Mouse (Mus musculus) left cerebral cortex, adult 11 months (tissue): ENCODE data around the gene Zfp618.

Experiments
- DNase-seq: peaks from one replicate; pipeline ENCODE4 v3.0.0; 2022; ENCODE audit warnings: low spot score

The Zfp618 gene

DNA sequence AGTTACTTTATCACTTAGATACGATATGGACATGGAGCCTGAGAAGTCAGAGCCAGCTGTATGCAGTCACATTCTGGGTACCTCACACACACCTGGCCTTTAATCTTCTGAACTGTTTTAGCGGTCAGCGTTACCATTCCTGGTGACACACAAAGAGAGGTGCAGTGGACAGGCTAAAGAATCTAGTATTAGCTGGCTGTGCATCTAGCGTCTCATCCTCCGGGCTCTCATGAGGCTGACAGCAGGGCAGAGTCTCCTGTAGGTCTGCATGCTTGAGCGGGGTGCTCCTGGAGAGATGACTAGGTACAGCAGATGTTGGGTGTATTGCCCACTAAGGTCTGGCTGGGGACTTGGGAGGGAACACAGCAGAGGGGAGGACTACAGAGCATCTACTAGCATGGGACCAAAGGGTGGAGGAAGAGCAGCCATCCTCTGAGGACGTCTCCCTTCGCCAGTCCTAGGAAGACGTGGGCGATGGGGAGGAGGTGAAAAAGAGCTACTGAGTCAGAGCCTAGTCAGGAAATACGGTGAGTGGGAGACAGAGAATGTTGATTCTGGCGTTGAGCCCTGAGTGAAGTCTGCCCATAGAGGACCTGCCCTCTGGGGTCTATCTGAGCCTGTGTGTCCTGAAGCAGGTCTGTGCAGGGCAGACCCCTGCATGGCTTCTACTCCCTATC lies 103.3 kb downstream of the Zfp618 start:
- peak; percentile 26 for DNase-seq

DNA sequence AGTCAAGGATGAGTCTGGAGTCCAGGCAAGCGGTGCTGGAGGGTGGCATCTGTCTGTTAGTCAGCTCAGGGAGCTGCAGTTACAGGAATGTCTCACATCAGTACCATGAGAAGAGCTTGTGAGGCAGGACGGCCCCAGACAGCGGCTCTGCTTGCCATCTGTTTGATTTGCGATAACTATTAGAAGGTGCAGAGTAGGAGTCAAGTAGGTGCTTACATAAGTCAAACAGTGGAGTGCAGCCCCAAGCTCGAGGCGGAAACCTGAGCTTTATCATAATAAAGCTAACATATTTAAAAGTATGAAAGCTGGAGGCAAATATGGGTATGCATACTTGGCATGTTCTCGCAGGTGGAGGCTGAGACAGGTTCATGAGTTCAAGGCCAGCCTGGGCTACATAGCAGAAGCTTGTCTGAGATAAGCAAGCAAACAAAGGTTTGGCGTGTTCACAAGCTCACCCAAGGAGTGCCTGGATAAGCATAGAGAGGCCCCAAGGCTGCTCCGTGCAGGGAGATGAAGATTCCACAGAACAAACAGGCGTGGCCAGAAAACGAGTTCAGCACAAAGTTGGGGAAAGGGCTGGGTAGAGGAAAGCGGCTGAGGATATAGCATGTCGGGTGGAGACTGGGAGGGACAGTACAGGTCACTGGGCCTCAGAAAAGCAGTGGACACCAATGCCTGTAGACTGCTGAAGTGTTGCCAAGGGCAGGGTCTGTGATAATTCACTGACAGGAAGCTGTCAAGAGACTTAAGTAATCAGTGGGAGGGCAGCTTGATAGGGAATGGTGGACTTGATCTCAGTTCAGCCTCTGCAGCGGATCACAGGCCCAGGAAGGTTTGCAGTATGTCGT lies 106.3 kb downstream of the Zfp618 start:
- DNase-seq = no peak

DNA sequence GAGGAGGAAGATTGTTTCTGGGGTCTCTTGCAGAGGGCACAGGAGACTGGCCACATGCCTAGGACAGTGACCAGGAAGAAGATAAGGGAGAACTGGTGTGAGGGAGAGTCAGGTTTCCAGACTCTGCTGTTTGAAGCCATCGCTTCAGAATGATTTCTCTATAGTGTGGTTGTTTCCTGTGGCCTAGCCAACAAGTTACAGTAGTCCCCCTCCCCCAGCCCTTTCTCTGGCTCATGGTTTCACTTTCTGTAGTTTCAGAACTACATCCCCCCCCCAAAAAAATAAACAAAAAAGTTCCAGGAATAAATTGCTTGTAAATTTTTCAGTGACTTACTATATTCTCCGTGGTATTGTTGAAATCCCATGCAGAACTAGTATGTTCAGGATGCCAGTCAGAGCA lies 107.8 kb downstream of the Zfp618 start:
- DNase-seq = no peak

DNA sequence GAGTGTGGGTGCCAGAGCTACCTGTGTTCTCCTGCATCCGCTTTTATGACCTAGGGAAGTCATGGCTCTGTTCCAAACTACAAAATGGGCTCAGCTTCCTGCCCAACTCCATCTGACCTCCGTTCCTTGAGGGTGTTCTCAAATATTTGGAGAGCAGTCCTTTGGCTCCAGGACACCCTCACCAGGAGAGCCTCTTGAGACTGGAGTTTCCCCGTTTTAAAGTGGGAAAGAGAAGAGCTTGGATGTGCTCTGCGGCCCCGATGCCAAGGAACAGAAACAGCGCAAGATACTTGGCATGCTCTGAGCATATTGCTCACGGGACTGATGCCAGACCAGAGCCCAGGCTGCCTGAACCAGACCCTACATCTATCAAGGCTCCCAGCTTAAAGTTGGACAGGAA lies 113.8 kb downstream of the Zfp618 start:
- DNase-seq = no peak

DNA sequence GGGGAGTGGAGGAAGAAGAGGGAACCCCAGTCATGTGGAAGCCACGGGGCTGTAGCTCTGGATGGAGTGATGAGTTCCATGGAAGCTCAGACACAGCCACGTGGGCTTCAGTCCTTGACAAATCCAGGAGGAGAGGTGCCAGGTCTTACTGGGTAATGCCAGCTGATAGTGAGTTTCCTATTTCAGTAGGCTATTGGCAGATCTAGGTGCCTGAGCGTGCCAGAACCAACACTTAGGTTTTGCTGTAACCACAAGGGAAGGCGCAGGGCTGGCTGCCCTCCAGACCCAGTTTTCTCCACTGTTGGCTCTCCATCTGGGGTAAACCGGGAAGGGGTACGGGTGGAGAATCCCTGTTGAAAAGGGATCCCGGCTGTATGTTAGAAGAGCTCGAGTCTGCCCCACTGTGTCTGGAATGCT lies 119.1 kb downstream of the Zfp618 start:
- no peak for DNase-seq

DNA sequence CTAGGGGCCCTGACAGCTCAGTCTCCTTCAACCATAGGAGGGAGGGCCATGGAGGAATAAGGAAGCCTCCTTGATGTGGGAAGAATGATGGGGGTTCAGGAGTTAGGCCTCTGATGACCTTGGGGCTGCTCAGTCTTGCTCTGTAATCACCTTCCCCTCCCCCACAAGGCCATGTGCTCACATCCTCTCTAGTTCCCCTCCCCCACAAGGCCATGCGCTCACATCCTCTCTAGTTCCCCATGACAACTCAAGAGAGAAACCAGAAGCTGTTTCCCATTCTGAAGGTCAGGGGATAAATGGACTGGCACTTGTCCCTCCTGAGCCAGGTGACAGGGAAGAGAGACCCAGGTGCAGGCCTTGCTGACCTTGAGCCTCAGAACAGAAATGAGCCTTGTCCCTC lies 124.1 kb downstream of the Zfp618 start:
- no peak for DNase-seq

DNA sequence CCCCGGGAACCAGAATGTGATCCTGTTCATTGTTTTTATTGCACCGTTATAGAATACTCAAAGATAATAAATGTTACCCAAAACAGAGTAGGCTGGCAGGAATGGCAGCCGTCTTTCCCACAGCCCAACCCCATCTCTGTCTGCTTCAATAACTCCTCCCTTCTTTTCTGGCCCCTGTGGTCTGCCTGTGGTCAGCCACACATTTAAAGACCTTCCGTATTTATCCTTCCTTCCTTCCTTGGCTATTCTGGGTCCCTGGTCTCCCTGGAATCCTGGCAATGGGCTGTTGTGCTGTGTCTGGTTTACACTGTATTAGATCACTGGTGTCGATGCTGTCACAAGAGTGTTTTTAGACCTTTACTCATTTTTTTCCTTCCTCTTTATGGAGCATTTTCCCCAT lies 125.8 kb downstream of the Zfp618 start:
- no peak for DNase-seq

DNA sequence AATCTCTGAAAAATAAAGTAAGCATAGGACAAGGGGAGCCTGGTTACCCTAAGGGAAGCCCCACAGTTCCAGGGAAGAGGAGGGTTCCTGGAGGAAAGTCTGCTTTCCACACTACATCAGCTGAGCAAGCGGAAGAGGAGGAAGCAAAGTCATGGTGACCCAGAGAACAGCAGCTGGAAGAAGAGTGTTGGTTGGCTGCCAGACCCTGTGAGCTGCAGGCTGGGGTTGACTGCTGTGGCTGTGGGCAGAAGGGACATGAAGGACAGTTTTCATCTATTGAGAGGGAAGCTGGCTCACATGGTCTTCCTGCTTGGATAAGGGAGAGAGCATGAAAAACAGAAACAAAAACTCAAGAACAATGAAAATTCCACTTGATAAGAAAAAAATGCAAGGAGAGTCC lies 132.2 kb downstream of the Zfp618 start:
- DNase-seq = no peak

DNA sequence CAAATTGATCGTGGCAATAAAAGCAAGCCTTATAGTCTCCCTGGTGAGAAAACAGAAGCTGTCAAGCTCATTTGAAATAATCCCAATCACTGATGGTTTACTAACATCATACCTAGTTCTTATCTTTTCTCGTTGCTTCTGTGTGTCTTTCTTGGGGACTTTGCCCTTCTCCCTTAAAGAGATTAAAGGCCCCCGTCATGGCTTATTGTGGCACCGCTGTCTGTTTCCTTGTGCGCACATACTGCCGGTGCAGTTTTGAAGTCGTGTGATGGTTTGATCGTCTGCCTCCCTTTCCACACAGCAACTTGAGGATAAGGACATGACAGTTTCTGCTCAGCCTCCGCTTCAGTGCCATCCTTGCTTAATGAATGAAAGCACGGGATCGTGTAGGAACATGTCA lies 135.1 kb downstream of the Zfp618 start:
- no peak for DNase-seq

DNA sequence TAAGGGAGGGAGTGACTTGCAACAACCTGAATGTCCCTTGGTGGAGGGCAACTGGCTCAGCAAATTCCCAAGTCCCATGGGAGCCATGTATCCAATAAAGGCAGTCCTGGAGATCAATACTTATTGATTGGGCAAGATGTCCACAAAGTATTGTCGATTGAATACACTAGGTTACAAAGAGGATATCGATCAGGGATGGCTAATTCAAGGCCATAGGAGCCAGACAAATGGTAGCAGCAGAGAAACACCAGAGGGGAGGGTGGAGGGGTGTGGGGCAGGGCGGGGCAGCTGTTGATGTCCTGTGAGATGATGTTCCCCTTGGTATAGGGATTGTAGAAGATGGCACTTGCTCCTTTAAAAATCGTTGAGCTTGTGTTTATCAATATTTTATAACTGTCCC lies 136.7 kb downstream of the Zfp618 start:
- DNase-seq = no peak

DNA sequence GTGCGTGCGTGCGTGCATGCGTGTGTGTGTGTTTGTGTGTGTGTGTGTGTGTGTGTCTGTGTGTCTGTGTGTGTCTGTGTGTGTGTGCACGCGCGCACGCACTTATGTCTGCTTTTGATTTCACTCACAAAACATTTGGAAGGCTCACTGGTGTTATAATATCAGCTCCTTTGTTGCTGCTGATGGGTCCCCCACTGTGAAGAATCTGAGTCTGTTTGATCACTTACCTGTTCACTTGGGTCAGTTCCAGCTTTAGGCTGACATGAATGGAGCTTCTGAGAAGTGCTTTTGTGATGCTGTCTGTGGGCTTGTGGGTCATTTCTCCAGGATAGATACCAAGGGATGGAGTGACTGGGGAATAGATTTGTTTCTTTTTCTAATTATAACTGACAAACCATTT lies 140.3 kb downstream of the Zfp618 start:
- no peak for DNase-seq

DNA sequence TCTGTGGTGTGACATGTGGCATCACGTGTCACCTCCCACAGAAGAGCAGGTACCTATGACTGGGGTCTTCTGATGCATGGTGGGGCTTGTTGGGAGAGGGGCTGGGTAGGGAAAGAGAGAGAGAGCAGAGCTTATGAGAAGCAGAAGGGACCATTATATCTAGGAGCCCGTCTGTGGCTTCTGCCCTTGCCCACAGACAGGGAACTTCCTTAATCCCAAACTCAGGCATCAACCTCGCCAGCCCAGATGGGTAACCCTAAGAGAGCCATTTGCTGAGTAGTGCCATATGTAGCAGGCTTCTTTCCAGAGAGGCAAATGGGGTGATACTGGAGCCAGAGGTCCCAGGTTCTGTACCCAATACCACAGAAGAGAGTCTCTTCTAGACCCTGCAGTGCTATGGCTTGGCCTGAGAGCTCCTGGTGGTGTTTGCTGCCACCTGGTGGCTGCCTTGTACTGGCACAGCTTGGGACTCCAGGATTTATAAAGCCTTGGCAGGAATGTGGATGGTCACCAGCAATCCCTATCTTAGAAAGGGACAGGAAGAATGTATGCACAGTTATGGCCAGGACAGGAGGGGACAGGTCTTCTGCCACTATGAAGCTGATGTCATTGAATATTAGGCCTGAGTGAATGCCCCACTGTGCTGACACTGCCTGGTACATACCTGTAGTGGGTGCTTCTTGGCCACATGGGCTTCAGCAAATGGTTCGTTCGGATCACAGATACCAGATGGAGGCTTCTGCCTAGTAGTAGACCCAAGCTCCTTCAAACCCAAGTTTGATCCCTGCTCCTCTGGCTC lies 153.5 kb downstream of the Zfp618 start:
- peak; percentile 68 for DNase-seq

DNA sequence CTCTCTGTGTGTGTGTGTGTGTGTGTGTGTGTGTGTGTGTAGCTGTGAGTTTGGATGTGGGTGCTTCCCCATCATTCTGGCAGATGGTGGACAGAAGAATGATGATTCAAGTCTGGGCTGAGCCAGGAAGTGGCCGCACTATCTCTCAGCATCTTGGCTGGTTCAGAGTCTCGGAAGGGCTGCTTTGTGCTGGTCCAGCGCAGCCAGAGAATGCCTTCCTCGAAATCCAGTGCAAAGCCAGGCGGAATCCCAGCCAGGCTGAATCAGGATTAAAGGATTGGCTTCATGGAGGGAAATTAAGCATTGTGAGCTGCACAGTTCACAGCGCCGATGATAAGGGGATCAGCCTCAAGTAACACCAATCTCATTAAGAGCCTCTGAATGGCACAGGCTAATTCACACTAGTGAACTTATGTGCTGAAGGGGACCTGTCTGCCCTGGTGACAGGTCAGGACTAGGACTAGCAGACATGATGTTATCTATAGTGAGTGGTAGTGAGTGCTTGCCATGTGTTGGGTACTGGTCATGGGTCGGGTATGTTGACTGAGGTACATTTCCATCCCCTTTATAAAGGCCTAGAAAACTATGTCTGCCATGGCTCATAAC lies 159.6 kb downstream of the Zfp618 start:
- DNase-seq = no peak

DNA sequence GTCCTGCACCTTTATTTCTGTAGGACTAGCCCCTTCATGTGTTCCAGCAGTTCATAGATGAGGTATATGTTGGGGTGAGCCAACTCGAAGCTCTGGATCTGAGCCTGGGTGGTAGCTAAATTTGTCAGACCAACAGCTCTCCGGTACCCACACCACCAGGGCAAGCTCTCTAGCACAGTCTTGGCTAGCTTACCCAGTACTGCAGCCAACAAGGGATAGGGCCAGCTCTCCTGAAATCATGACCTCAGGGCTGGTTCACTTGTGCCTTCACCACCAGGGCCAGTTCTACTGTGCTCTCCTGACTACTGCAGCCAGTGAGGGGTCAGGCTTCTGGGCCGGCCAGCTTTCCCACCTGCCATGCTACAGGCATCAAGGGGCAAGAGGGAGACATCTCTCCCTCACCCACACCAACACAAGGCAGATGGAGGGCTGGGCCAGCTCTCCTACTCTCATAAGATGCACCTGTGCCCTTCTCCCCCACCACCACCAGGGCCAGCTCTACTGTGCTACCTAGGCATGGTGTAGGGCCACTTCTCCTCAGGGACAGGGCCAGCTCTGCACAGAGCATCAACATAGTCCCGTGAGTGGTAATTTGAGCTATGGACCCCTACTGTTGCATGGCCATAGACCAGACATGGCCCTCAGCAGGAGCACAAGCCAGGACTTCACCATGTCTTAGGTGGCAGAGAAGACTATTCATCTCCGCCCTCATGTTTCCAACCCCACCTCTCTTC lies 164.7 kb downstream of the Zfp618 start:
- DNase-seq = no peak

DNA sequence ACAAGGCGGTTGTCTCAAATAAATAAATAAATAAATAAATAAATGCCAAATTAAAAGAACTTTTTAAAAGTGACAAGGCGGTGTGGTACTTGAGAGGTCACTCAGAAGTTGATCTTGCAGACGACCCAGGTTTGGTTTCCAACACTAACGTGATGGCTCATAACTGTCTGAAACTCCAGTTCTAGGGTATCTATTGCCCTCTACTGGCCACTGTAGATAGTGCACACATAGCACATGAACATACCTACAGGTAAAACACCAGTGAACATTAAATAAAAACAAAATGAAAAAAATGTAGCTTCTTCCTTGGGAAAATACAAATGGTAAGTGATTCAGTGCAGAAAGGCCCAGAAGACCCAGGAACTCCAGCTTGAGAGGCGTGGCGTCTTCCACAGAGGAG lies 181.9 kb downstream of the Zfp618 start:
- DNase-seq = no peak

DNA sequence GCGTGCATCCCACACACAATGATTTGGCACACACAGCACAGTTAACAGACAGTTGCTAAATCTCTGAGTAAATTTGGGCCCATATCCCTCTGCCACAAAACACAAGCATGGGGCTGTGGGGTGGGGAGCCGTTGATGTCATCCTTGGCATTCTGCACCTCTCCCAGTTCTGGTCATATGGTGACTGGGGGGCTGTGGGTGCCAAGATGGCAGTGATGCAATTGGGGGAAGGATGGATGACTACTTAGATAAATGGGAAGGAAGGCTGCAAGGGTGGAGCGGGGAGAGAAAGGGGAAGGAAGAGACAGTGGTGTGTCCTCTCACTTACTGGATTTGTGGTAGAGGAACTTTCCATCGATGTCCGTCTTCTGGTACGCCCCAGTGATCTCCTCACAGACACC lies 185.8 kb downstream of the Zfp618 start:
- no peak for DNase-seq

DNA sequence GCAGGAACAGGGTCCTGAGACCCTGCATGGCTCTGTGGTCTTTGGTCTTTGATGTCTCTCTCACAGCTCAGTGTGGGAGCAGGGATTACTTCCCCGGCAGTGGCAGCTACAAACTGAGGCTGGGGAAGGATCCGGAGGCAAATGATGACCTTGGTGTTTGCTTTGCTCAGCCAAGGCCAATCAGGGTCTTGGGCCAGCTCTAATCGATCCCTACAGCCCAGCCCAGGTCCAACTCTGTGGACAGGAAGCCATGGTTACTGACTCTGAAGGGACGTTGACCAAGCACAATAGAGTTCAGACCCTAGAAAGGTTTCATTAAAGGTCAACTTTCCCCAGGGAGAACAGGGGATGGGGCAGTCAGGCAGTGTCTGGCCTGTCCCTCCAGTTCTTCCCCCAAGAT lies 188.7 kb downstream of the Zfp618 start:
- DNase-seq = no peak

DNA sequence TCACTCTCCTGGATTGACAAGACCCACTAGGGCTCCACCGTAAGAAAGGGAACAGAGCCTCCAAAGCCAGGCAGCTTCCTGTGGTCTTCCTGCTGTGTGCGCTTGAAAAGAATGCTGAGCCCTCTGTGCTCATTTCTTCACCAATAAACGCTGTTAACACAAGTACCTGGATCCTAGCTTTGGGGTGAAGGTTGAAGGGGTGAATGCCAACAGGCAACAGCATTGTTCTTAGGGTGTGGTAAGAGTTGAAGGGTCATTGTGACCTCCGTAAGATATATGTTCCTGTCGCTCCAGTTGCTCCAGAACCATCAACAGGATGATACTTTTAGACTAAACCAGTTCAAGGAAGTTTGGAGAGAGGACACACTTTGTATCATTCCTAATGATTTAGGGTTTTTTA lies 189.3 kb downstream of the Zfp618 start, which contains the start of gene Ambp:
Gene Ambp (minus strand): TSS at position 101 of the 400 bp plus-strand sequence.
- no peak for DNase-seq

DNA sequence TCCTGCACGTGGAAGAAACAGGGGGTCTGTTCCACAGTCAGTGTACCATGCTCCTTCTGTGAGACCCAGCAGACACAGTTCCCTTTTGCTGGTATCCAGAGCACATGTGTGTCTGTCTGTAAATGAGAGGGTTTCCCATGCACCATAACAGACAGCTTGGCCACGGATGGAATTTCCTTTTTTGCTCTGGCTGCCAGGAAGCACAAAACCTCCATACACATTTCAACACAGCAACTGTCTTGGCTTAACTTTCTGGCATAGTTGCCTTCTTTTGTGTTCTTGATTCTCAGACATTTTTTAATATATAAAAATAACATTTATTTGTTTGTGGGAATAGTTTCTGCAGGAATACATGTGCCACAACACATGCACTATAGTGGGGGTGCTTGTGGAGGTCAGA lies 190.2 kb downstream of the Zfp618 start:
- no peak for DNase-seq

DNA sequence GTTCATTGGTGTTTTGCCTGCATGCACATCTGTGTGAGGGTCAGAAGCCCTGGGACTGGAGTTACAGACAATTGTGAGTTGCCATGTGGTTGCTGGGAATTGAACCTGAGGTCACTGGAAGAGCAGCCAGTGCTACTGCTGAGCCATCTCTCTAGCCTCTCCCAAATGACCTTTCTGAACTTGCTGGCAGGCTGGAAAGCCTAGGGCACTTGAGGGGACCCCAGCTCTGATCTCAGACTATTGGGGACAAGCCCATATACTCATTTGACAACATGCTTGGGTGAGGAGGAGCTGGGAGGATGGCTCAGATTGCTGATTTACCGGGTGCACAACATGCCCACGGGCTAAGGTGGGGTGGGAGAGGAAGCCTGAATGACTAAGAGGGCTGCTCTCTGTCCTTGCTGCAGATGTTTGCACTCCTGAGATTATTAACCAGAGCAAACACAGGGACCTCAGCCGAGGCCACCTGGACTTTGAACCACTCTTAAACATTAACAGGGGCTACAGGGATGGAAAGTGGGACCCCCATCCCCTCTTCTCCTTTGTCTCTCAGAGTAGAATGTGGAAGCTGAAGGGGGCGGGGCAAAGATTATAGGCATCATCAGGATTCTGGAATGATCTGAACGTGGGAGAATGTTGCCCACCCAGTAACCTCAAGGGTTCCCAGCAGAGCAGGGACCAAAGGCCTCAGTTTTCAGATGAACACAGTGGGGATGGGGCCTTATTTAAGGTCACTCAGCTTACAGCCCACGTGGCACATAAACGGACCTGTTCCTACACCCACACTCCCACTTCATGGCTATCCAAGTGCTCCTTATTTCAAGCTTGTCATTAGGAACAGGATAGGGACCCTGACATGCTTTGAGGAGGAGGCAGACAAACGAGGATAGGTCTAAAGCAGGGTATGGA lies 191.6 kb downstream of the Zfp618 start:
- no peak for DNase-seq

DNA sequence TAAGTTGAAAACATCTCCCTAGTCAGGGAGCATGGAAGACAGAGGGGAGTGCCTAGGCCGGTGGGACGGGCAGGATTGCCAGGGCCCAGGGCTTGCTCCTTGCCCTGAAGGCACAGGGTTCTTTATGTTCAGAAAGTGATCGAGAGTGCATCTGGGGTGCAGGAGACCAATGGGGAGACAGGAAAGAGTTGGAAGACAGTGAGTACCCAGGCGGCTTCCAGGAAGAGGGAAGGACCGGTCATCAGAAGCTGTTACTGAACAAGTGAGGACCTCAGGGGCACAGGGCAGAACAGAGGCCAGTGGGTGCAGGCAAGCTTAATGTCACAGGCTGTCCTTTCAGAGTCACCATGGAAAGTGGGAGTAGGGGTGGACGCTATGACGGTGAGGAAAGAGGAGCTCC lies 192.8 kb downstream of the Zfp618 start:
- no peak for DNase-seq
